ENCODE assay signal across 22 mouse cellular contexts in genomic region chr4:109578356-109578755, GRCm38 (mm10). TPM values are rescaled to one million over a fixed set of nuclear protein-coding genes. Genes with fewer than 3 reads are reported as not detected.
"Had no signal": no experiment of that assay in that cellular context is flagged by ENCODE, and none has a peak within 500 bp of the region (broad histone marks: within the 10 kb centered on the region; RNA-seq: fewer than 3 reads in every experiment).

No protein-coding gene starts in this region.

- H3K27ac ChIP-seq: neural tube, embryonic 15.5 days; stomach, embryonic 15.5 days; stomach, postnatal 0 days had no signal

- H3K27me3 ChIP-seq: neural tube, embryonic 15.5 days; stomach, embryonic 15.5 days had no signal

- DNase-seq: retina, postnatal 1 day; right cerebral cortex, adult 18-20 months; right cerebral cortex, postnatal 14 days; right cerebral cortex, postnatal 25 days; right cerebral cortex, postnatal 4 days; spleen, adult 18-20 months; thymus, adult 18-20 months; thymus, adult 2 months; thymus, postnatal 14 days; thymus, postnatal 25 days; thymus, postnatal 36 days; thymus, postnatal 4 days had no signal

- H3K4me3 ChIP-seq: neural tube, embryonic 15.5 days; stomach, embryonic 15.5 days had no signal

- H3K36me3 ChIP-seq: neural tube, embryonic 15.5 days; stomach, embryonic 15.5 days had no signal

- H3K4me1 ChIP-seq: neural tube, embryonic 15.5 days; stomach, embryonic 15.5 days had no signal

- H3K9me3 ChIP-seq: neural tube, embryonic 15.5 days; stomach, embryonic 15.5 days had no signal

- H3K4me2 ChIP-seq: neural tube, embryonic 15.5 days; stomach, embryonic 15.5 days had no signal

- H3K9ac ChIP-seq: neural tube, embryonic 15.5 days; stomach, embryonic 15.5 days had no signal

RNA-seq across cellular contexts. Expression of gene 4930522H14Rik, which starts 47.3 kb away (rescaled TPM):
- polyA plus RNA-seq: neural tube, embryonic 14.5 days; neural tube, embryonic 15.5 days; small intestine, adult 2 months; spleen, adult 2 months; stomach, embryonic 14.5 days; stomach, embryonic 15.5 days; stomach, embryonic 16.5 days; stomach, postnatal 0 days; thymus, adult 2 months; thymus, postnatal 0 days; urinary bladder, adult 2 months had no signal
